Mouse (Mus musculus): ENCODE measurements at regions not wholly inside any gene's neighbourhood (a gene's known extent, or its start where the extent isn't known, plus 50 kb on each side); places are given as distances from the start of the nearest gene placed in this dataset.
A peak's percentile ranks its signal among the peaks of the same experiment; 100 is the strongest.

GRCm38 (mm10) chr4:9218380-9218779 is 979.5 kb upstream of the Car8 start:
- Histone ChIP-seq H3K27me3 (ENCODE audit: insufficient read depth, low read length) (no peaks in the 10 kb centered on the region), H3K4me2 (no peak overlapping the region), H3K4me3 (ENCODE audit: low read depth, low read length) (no peak overlapping the region), H3K4me1 (ENCODE audit: insufficient read depth) (no peaks in the 10 kb centered on the region), H3K27ac (ENCODE audit: low read depth) (no peak overlapping the region), H3K9ac (no peak overlapping the region), H3K36me3 (ENCODE audit: insufficient read depth) (no peaks in the 10 kb centered on the region), H3K9me3 (ENCODE audit: low read depth, low read length) (no peaks in the 10 kb centered on the region)
- no peak for DNase-seq
- TF ChIP-seq CTCF (IDR thresholded peaks at IDR 0.05; ENCODE audit: low read depth), result no peak
- no peak for ATAC-seq (ENCODE audit: insufficient read depth)
- WGBS, result 73% methylated on average over 5 of the region's 5 CpGs

GRCm38 (mm10) chr4:9208606-9209005 is 969.8 kb upstream of the Car8 start:
- no peak overlapping the region for H3K4me3 ChIP-seq (ENCODE audit: low read depth, low read length)
- no peak for TF ChIP-seq CTCF (IDR thresholded peaks at IDR 0.05; ENCODE audit: low read depth)
- no peaks in the 10 kb centered on the region for H3K4me1 ChIP-seq (ENCODE audit: insufficient read depth)
- no peaks in the 10 kb centered on the region for H3K36me3 ChIP-seq (ENCODE audit: insufficient read depth)
- WGBS, result 82% methylated on average over 2 of the region's 2 CpGs
- ATAC-seq (ENCODE audit: insufficient read depth) (no peak), DNase-seq (no peak)
- H3K9ac ChIP-seq, result no peak overlapping the region
- no peak overlapping the region for H3K27ac ChIP-seq (ENCODE audit: low read depth)
- no peak overlapping the region for H3K4me2 ChIP-seq
- H3K9me3 ChIP-seq (ENCODE audit: low read depth, low read length), result no peaks in the 10 kb centered on the region
- H3K27me3 ChIP-seq (ENCODE audit: insufficient read depth, low read length), result no peaks in the 10 kb centered on the region

- Histone ChIP-seq H3K9me3 (ENCODE audit: low read depth, low read length) (no peaks in the 10 kb centered on the region), H3K4me3 (ENCODE audit: low read depth, low read length) (no peak overlapping the region), H3K4me2 (no peak overlapping the region), H3K36me3 (ENCODE audit: insufficient read depth) (no peaks in the 10 kb centered on the region), H3K27me3 (ENCODE audit: insufficient read depth, low read length) (no peaks in the 10 kb centered on the region), H3K4me1 (ENCODE audit: insufficient read depth) (no peaks in the 10 kb centered on the region), H3K9ac (no peak overlapping the region), H3K27ac (ENCODE audit: low read depth) (no peak overlapping the region)
- no peak for TF ChIP-seq CTCF (IDR thresholded peaks at IDR 0.05; ENCODE audit: low read depth)
- WGBS, result 75% methylated on average over 2 of the region's 2 CpGs
- ATAC-seq (ENCODE audit: insufficient read depth), result no peak
- no peak for DNase-seq
Measured at GRCm38 (mm10) chr4:9200012-9200411, 961.2 kb upstream of the Car8 start.

GRCm38 (mm10) chr4:9196435-9196834 is 957.6 kb upstream of the Car8 start:
- Histone ChIP-seq H3K27ac (ENCODE audit: low read depth) (no peak overlapping the region), H3K4me2 (no peak overlapping the region), H3K36me3 (ENCODE audit: insufficient read depth) (no peaks in the 10 kb centered on the region), H3K4me3 (ENCODE audit: low read depth, low read length) (no peak overlapping the region), H3K9me3 (ENCODE audit: low read depth, low read length) (no peaks in the 10 kb centered on the region), H3K4me1 (ENCODE audit: insufficient read depth) (no peaks in the 10 kb centered on the region), H3K9ac (no peak overlapping the region), H3K27me3 (ENCODE audit: insufficient read depth, low read length) (no peaks in the 10 kb centered on the region)
- DNase-seq (no peak), ATAC-seq (ENCODE audit: insufficient read depth) (no peak)
- TF ChIP-seq CTCF (IDR thresholded peaks at IDR 0.05; ENCODE audit: low read depth), result no peak
- 60% methylated on average over 4 of the region's 4 CpGs for WGBS

GRCm38 (mm10) chr4:9193121-9193520 is 954.3 kb upstream of the Car8 start:
- DNase-seq, result no peak
- Histone ChIP-seq H3K27me3 (ENCODE audit: insufficient read depth, low read length) (no peaks in the 10 kb centered on the region), H3K9me3 (ENCODE audit: low read depth, low read length) (no peaks in the 10 kb centered on the region), H3K36me3 (ENCODE audit: insufficient read depth) (no peaks in the 10 kb centered on the region), H3K9ac (no peak overlapping the region), H3K4me1 (ENCODE audit: insufficient read depth) (no peaks in the 10 kb centered on the region), H3K4me3 (ENCODE audit: low read depth, low read length) (no peak overlapping the region), H3K4me2 (no peak overlapping the region), H3K27ac (ENCODE audit: low read depth) (no peak overlapping the region)
- no peak for ATAC-seq (ENCODE audit: insufficient read depth)
- no peak for TF ChIP-seq CTCF (IDR thresholded peaks at IDR 0.05; ENCODE audit: low read depth)
- 71% methylated on average over 6 of the region's 6 CpGs for WGBS

- Histone ChIP-seq H3K4me3 (ENCODE audit: low read depth, low read length) (no peak overlapping the region), H3K4me1 (ENCODE audit: insufficient read depth) (no peaks in the 10 kb centered on the region), H3K9me3 (ENCODE audit: low read depth, low read length) (no peaks in the 10 kb centered on the region), H3K27ac (ENCODE audit: low read depth) (no peak overlapping the region; the same call in 1 of the 2 replicates), H3K36me3 (ENCODE audit: insufficient read depth) (no peaks in the 10 kb centered on the region), H3K4me2 (peak overlapping the region; percentile 49), H3K9ac (no peak overlapping the region), H3K27me3 (ENCODE audit: insufficient read depth, low read length) (no peaks in the 10 kb centered on the region)
- TF ChIP-seq CTCF (IDR thresholded peaks at IDR 0.05; ENCODE audit: low read depth), result no peak
- DNase-seq (peak; percentile 6), ATAC-seq (ENCODE audit: insufficient read depth) (no peak)
- WGBS, result 20% methylated on average over 14 of the region's 14 CpGs
Measured at GRCm38 (mm10) chr4:9185156-9185875, 946.5 kb upstream of the Car8 start.

- H3K9me3 ChIP-seq (ENCODE audit: low read depth, low read length), result no peaks in the 10 kb centered on the region
- H3K9ac ChIP-seq, result no peak overlapping the region
- no peak overlapping the region for H3K4me3 ChIP-seq (ENCODE audit: low read depth, low read length)
- no peaks in the 10 kb centered on the region for H3K27me3 ChIP-seq (ENCODE audit: insufficient read depth, low read length)
- H3K27ac ChIP-seq (ENCODE audit: low read depth), result peak overlapping the region; percentile 8; the same call in 1 of the 2 replicates
- under 1% methylated on average over 12 of the region's 12 CpGs for WGBS
- no peaks in the 10 kb centered on the region for H3K36me3 ChIP-seq (ENCODE audit: insufficient read depth)
- DNase-seq, result peak; percentile 83
- peak; percentile 90 for ATAC-seq (ENCODE audit: insufficient read depth)
- peak overlapping the region; percentile 49 for H3K4me2 ChIP-seq
- H3K4me1 ChIP-seq (ENCODE audit: insufficient read depth), result no peaks in the 10 kb centered on the region
- no peak for TF ChIP-seq CTCF (IDR thresholded peaks at IDR 0.05; ENCODE audit: low read depth)
Measured at GRCm38 (mm10) chr4:9184451-9185121, 945.7 kb upstream of the Car8 start.
